Mouse (Mus musculus): ENCODE results near the gene Actr6.
A peak's percentile ranks its signal among the peaks of the same experiment; 100 is the strongest.
"Not testable (repeated sequence)": the region's sequence is repeated elsewhere in the genome, so short reads cannot be mapped to it uniquely, and the experiment has no call there.

The Actr6 gene

DNA sequence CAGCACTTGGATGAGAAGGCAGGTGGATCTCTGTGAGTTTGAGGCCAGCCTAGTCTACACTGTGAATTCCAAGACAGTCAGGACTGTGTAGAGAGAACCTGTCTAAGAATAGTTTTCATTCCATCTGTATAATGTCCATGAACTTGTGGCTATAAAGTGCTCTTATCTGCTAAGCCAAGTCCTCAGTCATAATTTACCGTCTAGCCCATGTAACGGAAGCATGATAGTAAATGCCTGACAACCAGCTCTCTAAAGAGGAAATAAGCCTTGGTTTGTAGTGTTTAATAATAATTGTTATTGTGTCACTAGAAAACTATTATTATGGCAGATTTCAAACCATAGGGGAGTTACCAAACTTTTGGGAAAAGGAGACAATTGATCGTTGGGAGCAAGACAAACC, 5.8 kb upstream of the Actr6 start:
- DNase-seq (ENCODE audit: low read depth) = no peak

DNA sequence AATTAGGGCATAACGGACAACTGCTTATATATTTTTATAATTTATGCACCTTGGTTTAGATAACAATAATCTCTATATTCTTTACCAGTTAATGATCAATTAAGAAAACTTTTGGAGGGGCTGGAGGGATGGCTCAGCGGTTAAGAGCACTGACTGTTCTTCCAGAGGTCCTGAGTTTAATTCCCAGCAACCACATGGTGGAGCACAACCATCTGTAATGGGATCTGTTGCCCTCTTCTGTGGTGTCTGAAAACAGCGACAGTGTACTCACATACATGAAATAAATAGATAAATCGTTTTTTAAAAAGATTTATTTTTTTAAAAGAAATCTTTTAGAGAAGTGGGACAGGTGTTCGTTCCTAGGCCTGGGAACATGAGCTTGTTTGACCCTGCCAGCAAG, 5.0 kb upstream of the Actr6 start:
- DNase-seq (ENCODE audit: low read depth) = no peak

DNA sequence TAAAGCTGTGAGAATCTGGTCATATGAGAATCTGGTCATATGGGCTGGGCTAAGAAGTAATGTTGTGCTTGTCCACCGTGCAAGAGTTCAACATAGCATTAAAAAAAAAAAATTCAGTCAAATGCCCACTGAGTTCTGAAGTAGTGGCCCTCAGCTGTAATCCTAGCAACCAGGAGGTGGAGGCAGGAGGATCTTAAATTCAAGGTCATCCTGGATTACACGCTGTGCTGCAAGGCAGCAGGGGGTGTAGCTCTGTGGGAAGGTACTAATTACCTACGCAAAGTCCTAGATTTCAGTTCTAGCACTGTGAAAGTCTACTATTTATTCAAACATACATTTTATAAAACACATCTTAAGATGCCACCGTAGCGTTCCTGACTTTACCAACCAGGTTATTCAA, 754 bp downstream of the Actr6 start:
- DNase-seq (ENCODE audit: low read depth) = peak; percentile 22

DNA sequence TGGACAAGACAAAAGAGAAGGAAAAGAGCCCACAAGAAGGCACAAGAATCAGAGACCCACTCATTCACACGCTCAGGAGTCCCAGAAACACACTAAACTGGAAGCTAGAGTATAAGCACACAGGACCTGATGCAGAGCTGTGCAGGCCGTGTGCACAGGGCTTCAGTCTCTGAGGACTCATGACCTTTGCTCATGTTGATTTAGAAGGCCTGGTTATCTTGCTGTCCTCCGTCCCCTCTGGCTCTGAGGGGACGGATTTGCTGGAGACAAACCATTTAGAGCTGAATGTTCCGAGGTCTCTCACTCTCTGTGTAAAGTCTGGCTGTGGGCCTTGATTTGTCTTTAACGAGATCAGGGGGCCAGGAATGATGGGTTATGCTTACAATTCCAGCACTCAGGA, 1.7 kb downstream of the Actr6 start:
- DNase-seq (ENCODE audit: low read depth) = no peak

DNA sequence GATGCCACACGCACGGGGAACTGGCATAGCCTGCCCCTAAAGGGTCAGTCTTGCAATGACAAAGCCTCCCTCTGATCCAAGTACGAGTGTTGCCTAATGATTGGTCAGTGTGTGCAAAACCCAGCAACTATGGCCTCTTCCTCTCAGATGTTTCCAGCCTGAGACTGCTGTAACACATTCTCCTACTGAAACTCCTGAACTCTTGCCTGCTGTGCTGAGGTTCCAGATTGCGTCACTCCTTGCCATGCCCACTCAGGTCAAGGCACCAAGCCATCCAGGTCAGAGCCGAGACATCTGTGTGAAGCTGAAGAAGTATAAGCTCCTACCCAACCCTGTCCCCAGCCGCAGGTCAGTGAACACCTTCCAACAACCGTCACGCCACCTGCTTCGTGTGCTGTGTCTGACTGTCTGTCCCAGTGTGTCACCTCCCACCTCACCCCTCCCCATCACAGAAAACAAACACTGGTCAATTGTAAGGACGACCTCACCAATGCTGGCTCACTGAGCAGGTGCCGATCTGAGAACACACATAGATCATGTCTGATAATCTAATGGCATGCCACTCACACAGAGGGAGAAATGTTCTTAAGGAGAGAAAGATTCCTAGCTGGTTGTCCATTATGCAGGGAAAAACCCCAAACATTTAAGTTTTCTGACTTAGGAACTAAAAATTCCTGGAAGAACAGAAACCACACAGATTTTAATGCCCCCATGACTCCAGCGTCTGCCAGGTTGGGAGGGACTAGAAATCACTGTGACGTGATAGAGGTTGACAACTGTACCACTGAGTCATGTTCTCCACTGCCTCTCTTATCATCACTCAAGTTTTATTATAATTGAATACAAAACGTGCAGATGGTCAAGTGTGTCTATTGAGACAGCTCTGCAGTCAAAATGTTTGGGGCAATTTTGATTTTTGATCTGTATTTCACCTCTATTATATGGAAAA, 9.6 kb downstream of the Actr6 start:
- DNase-seq (ENCODE audit: low read depth) = peak; percentile 69

DNA sequence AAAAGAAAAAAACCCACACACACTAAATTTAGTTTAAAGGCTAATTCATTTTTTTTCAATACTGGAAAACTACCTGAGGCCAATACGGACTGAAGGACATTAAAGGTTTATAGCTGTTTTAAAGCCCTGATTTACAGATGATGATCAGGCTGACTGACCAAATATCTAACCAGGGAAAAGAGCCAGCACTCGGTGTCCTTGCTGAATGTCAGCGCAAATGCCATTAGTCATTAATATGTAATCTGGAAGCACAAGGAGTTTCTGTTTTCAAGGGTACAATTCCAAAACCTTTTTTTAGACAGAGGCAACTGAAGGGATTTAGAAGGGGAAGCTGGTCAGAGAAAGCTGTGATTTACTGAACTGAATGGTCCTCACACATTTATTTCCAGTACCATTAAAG, 11.3 kb downstream of the Actr6 start:
- DNase-seq (ENCODE audit: low read depth) = no peak

DNA sequence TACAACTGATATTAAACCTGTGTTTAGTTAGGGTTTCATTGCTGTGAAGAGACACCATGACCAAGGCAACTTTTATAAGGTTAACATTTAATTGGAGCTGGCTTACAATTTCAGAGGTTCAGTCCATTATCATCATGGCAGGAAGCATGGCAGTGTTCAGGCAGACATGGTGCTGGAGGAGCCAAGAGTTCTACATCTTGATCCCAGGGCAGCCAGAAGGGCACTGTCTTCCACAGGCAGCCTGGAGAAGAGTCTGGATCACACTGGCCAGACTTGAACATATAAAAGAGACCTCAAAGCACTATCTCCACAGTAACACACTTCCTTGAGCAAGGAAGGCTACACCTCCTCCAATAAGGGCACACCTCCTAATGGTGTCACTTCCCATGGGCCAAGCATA, 11.8 kb downstream of the Actr6 start:
- no peak for DNase-seq (ENCODE audit: low read depth)

DNA sequence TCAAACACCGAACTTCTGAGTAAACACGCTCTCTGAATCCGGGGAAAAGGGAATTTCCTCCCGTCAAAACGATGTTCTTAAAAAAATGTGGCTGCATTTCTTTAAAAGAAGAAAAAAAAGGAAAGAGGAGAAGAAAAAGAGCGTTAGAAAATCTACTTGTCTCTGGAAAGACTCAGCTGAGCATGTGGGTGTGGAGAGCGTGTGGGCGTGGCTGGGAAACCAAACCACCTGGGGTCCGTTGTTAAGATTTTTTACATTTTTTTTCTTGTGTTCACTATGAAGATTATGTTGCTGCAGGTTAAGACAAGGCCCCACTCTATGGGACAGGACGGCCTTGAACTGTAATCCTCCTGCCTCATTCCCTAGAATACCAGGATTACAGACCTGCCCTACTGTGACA, 17.2 kb downstream of the Actr6 start:
- DNase-seq (ENCODE audit: low read depth) = no peak

DNA sequence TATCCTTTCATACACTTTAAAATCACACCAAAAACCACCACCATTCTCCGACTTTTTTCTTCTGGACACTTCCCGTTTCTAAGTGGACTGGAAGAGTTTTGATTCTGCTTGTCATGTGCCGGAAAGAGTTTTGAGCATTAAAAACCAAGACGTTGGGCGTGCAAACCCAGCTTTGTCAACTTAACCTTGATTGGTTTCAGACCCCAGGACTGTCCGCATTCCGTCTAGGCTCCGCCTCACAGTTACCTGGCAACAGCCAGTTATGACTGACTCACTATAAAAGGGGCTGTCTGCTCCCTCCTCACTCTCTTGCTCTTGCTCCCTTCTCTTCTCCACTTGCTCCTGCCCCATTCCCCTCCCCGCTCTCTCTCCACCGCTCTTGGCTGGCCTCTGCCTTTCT, 23.4 kb downstream of the Actr6 start:
- DNase-seq (ENCODE audit: low read depth) = no peak

DNA sequence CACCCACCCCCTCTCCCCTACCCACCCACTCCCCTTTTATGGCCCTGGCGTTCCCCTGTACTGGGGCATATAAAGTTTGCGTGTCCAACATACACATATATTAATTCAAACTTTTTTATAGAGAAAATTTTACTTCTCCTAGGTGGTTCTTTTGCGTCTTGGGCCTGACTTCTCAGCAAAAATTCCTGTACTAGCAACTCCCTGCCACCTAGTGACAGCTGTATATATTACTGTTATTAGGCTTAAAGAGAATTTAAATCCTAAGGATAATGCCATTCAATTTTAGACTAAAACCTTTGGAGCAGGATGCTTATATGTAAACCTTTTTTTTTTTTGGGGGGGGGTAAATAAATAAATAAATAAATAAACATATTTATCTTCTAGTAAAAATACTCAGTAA, 24.7 kb downstream of the Actr6 start:
- peak; percentile 52 for DNase-seq (ENCODE audit: low read depth)

DNA sequence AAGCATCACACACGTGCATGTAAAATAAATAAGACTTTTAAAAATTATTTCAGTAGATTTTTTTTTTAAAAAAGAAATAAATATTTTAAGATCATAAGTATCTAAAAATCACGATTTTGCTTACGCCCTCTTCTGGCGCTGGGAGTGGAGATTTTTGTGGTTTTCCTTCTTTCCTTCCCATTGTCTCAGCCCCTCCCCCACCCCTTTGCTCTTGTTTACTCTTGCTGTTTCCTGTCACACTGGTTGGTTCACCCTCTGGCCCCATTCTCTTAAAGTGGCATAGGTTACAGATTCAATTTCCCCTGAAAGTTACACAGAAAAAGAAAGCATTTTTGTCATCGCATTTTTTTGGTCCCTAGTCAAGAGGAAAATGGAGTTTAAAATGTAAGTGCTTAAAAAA, 29.1 kb downstream of the Actr6 start:
- peak; percentile 15 for DNase-seq (ENCODE audit: low read depth)

DNA sequence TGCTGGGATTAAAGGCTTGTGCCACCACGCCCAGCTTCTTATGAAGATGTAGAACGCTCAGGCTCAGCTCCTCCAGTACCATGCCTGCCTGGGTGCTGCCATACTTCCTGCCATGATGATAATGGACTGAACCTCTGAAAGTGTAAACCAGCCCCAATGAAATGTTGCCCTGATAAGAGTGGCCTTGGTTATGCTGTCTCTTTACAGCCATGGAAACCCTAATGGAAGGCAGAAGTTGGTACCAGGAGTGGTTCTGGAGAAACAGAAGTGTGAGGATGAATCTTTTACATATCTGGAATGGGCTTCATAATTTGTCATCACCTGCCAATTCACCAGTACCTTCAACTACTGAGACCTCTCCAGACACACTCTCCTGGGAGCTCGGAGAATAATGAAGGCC, 34.1 kb downstream of the Actr6 start:
- no peak for DNase-seq (ENCODE audit: low read depth)

DNA sequence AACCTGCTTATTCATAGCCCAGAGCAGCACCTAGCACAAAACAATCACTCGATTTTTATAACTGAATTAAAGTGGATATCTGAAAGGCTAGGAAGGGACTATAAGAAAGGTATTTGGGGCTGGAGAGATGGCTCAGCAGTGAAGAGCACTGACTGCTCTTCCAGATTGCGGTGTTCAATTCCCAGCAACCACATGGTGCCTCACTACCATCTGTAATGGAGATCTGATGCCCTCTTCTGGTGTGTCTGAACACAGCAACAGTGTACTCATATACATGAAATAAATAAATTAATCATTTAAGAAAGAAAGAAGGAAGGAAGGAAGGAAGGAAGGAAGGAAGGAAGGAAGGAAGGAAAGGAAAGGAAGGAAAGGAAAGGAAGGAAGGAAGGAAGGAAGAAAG, 35.8 kb downstream of the Actr6 start:
- not testable (repeated sequence) for DNase-seq (ENCODE audit: low read depth)

DNA sequence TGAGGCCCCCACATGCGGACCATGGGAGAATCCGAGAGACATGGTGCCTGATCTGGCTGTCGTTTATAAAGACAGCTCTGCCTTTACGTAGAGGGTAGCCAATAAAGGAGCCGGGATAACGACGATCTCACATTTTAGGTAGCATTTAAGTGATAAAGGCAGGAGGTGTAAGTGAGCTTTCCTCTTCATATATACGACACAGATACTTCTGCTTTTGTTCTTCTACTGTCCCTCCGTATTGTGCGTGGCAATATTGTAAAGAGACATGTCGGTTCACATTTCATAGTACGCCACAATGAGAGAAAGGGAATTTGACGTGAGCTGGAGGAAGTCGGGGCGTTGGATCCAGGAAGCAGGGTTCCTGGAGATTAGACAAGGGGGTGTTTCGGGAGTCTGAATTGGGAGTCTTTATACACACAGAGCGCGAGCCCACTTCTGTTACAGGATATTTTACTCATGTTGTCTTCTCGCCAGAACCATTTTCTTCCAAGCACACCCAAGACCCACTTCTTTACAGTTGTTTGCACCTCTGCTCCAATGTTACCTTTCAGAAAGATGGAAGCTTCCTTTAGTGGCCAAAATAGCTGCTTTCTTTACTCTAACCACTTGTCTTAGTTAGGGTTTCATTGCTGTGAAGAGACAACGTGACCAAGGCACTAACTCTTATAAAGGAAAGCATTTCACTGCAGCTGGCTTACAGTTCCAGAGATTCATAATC, 36.7 kb downstream of the Actr6 start:
- no peak for DNase-seq (ENCODE audit: low read depth)

DNA sequence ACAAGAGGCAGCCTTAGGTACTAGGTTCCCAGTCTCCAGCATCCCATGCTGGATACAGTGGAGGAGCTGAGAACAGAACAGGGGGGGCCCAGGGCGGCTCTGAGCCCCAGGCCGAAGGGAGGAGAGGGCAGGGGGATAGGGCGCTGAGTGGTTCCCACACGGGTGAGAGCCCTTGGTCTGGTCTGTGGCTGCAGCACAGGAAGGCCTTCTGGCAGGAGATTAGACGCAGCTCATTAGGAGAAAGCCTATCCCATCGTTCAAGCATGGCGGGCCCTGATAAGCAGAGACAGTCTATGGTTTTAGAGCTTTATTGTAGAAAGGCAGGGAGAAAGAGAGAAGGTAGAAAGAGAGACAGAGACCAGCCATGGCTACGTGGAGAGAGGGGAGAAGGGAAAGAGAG, 42.1 kb downstream of the Actr6 start:
- DNase-seq (ENCODE audit: low read depth) = no peak

DNA sequence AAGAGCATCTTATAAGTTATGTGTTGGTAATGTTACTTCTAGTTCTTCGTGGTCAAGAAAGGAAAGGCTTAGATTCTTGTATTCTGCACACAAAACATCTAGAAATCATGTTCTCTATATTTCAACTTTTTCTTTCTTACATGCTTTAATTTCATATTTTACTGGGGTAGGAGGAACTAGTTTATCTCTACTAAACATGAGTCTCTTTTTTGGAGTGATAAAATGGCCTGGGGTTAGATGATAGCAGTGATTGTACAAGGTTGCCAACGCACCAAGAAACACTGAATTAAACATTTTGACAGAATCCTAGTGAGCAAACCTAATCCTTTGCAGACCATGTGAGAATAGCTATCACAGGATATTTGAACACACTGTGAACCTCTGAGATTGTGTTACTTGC, 44.6 kb downstream of the Actr6 start:
- DNase-seq (ENCODE audit: low read depth) = no peak

DNA sequence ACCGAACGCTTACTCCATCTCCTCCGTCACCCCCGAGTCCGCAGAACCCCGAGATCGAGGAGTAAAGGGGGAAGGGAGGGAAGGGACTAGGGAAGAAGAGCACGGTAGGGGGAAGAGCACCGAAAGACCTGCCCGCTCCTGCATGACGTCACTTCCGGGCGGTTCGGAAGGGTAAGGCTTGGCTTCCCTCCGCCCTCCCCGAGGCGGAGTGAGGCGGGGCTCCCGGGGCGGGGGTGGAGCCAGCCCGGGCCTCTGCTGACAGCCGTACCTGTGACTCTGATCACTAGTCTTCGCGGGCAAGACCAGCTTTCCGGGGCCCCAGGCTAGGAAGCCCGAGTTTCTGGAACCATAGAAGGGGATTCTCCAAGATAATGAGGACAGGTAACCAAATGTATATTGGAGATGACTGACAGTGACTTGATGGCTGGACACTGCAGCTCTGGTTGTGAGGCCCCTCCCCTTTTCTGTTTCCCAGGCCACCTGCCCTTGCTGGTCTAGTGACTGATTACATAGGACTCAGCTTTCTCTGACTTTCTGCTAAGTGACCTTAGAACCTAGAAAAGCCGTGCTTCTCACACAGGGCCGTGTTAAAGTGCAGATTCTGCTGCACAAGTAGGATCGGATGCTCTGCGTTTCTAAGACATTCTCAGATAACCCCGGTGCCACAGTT, 45.8 kb downstream of the Actr6 start, which contains the start of gene Scyl2:
Gene Scyl2 (minus strand): TSS at position 147 of the 670 bp plus-strand sequence.
- peak; percentile 95 for DNase-seq (ENCODE audit: low read depth)

DNA sequence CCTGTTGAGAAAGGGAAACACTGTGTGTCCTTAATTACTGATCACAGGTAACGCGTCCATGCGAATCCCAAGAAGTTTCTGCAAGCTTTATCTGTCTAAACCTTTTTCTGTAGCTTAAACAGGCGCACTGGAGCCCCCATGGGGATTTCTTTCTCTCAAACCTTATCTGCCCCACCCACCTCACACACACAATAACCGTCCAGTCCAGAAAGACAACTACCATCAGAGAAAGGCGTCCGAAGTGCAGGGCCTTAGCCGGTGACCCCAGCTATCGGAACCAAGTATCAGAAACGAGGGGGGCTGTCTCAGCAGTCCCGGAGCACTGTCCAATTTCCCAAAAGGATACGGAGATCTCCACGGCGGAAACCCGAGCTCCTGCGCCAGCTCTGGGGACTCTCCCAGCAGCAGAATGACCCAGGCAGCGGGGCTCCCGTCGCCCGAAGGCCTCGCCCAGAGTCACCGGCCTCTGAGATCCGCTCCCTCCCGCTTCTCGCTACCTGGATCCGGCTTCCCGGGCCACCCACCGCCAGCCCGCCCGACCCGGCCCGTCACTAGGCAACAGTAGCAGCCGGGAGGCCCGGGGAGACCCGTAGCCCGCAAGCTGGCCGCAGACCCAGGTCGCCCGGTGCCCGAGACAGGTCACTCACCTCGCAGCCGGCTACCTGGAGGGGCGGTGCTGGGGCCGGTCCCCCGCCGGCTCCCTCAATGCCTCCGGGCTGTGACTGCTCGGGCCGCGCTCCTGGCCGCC, 46.5 kb downstream of the Actr6 start:
- DNase-seq (ENCODE audit: low read depth) = peak; percentile 46

DNA sequence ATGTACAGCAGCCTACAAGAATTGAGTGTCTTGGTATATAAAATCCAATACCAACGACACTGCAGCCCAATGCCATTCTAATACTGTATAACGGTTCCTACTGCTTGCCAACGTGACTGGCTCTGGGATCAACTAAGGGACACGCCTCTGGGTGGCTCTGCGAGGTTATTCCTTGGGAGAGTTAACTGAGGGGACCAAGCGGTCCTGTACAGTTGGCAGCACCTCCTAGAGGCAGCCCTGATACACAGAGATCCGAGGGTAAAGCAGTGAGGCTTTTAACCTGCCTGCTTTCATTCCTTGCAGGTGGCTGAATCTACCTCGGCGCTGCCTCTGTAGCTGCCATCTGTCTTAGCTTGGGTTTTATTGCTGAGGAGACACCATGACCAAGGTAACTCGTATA, 49.1 kb downstream of the Actr6 start:
- DNase-seq (ENCODE audit: low read depth) = no peak

DNA sequence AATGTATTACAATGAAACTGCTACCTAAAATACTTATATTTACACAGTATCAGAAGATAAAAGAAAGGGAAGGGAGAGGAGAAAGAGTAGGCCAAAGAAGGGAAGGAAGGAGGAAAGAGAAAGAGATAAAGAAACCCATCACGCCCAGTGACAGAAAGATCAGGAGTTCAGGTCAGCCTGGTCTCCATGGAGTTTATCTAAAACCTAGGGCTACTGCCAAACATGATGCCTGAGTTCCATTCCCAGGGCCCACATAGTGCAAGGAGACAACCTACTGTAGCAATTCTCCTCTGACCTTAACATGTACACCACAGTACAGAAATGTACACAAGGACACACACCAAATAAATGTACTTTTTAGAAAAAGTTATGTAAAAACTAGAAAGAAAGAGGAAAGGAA, 49.9 kb downstream of the Actr6 start:
- no peak for DNase-seq (ENCODE audit: low read depth)

DNA sequence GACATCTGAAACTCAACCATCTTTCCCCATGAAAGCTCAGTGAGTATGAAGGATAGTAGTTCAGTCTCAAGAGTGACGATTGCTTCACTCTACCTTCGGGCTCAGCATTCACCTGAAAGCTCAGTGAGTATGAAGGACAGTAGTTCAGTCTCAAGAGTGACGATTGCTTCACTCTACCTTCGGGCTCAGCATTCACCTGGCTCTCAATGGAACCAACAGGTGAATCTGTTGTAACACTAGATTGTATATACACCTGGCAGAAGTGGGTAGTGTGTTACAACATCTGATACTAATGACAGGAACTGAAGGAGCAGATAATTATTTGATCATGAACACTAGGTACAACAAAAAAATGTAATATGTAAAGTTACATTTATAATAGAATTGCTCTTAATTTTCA, 50.4 kb downstream of the Actr6 start:
- no peak for DNase-seq (ENCODE audit: low read depth)

DNA sequence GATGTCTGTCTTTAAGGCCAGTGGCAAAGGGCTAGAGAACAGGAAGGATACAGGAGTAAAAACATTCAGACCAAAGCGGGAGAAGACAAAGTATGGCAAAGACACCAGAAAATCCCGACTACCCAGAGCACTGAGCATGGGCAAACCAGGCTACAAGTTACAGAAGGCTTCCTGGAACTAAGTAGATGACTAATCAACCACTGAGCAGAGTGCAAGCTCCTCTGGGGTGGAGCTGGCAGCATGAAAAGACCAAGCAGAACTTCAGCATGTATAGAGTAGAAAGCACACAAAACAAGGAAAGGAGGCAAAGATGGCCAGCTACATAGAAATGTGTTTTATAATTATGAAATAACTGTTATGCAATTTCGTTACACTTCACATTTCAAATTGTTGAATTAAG, 51.6 kb downstream of the Actr6 start:
- peak; percentile 39 for DNase-seq (ENCODE audit: low read depth)
